Mouse (Mus musculus): ENCODE data around the gene Slc22a21. TPM values are rescaled to one million over a fixed set of nuclear protein-coding genes. Genes with fewer than 3 reads are reported as not detected.

Gene Slc22a21
- total RNA-seq (2021) = 1 to 10 TPM in 1 of 2 experiments, under 1 TPM in 1; 0.94 to 1.2 TPM
- long read RNA-seq, experiment 1, partial matches to known transcripts = 0 of 2 reads
- long read RNA-seq, experiment 1, other reads (novel, unspliced or antisense) = 1 of 2 reads
- long read RNA-seq, experiment 2, partial matches to known transcripts = 0 of 1 reads
- long read RNA-seq, experiment 2, other reads (novel, unspliced or antisense) = 1 of 1 reads

- Histone ChIP-seq H3K4me3 (peak within 1 kb of the TSS; percentile 78), H3K27ac (peak within 1 kb of the TSS; percentile 78)
- intact Hi-C loops (cut with DNase I) = no loop called here
- peak; percentile 82 for DNase-seq
- TF ChIP-seq CTCF (IDR thresholded peaks at IDR 0.05) = no peak
Measured at GRCm38 (mm10) chr11:53979788-53980621, at the start of gene Slc22a21. TSS of gene Slc22a21 (minus strand) at chr11:53980332.

GRCm38 (mm10) chr11:54028997-54029396 is 48.9 kb upstream of the Slc22a21 start:
- no peak for DNase-seq
- Histone ChIP-seq H3K4me3 (peak overlapping the region; percentile 74), H3K27ac (peak overlapping the region; percentile 90)
- intact Hi-C loops (cut with DNase I) = loop anchor here (2.0 kb wide), 1 partner anchor 26 kb away; no protein-coding TSS in a partner anchor
- no peak for TF ChIP-seq CTCF (IDR thresholded peaks at IDR 0.05)

- TF ChIP-seq CTCF (IDR thresholded peaks at IDR 0.05) = peak; percentile 54
- intact Hi-C loops (cut with DNase I) = loop anchor here (2.0 kb wide), 1 partner anchor 25 kb away; no protein-coding TSS in a partner anchor
- peak; percentile 92 for DNase-seq
- Histone ChIP-seq H3K4me3 (peak within 1 kb of the TSS; percentile 74), H3K27ac (peak within 1 kb of the TSS; percentile 90)
Measured at GRCm38 (mm10) chr11:54028044-54028951, 48.2 kb upstream of the Slc22a21 start, which contains the start of gene Slc22a4. TSS of gene Slc22a4 (minus strand) at chr11:54028090.

- DNase-seq = peak; percentile 49
Measured at GRCm38 (mm10) chr11:54027131-54028043, 47.3 kb upstream of the Slc22a21 start.

GRCm38 (mm10) chr11:54026491-54027041 is 46.4 kb upstream of the Slc22a21 start:
- no peak overlapping the region for H3K4me3 ChIP-seq
- H3K27ac ChIP-seq = peak overlapping the region; percentile 90; the same call in 1 of the 2 replicates
- intact Hi-C loops (cut with DNase I) = no loop called here
- no peak for DNase-seq
- no peak for TF ChIP-seq CTCF (IDR thresholded peaks at IDR 0.05)

More at GRCm38 (mm10) chr11:54027131-54028043, 47.3 kb upstream of the Slc22a21 start:
- TF ChIP-seq CTCF (IDR thresholded peaks at IDR 0.05) = no peak
- H3K27ac ChIP-seq = peak overlapping the region; percentile 90
- intact Hi-C loops (cut with DNase I) = loop anchor here (2.0 kb wide), 1 partner anchor 25 kb away; no protein-coding TSS in a partner anchor
- H3K4me3 ChIP-seq = peak overlapping the region; percentile 74

- intact Hi-C loops (cut with DNase I) = no loop called here
- no peak overlapping the region for H3K4me3 ChIP-seq
- no peak for TF ChIP-seq CTCF (IDR thresholded peaks at IDR 0.05)
- no peak overlapping the region for H3K27ac ChIP-seq
- DNase-seq = no peak
Measured at GRCm38 (mm10) chr11:54021396-54022093, 41.4 kb upstream of the Slc22a21 start.

GRCm38 (mm10) chr11:54018893-54019732 is 39.0 kb upstream of the Slc22a21 start:
- DNase-seq = no peak
- intact Hi-C loops (cut with DNase I) = no loop called here
- no peak overlapping the region for H3K27ac ChIP-seq
- no peak for TF ChIP-seq CTCF (IDR thresholded peaks at IDR 0.05)
- H3K4me3 ChIP-seq = no peak overlapping the region

GRCm38 (mm10) chr11:54017596-54017995 is 37.5 kb upstream of the Slc22a21 start:
- no peak for DNase-seq
- intact Hi-C loops (cut with DNase I) = no loop called here
- Histone ChIP-seq H3K27ac (no peak overlapping the region), H3K4me3 (no peak overlapping the region)
- TF ChIP-seq CTCF (IDR thresholded peaks at IDR 0.05) = no peak

GRCm38 (mm10) chr11:54016051-54016450 is 35.9 kb upstream of the Slc22a21 start:
- Histone ChIP-seq H3K27ac (no peak overlapping the region), H3K4me3 (no peak overlapping the region)
- no peak for DNase-seq
- TF ChIP-seq CTCF (IDR thresholded peaks at IDR 0.05) = no peak
- intact Hi-C loops (cut with DNase I) = no loop called here

- no peak overlapping the region for H3K4me3 ChIP-seq
- TF ChIP-seq CTCF (IDR thresholded peaks at IDR 0.05) = no peak
- no peak for DNase-seq
- H3K27ac ChIP-seq = no peak overlapping the region
- intact Hi-C loops (cut with DNase I) = no loop called here
Measured at GRCm38 (mm10) chr11:54012961-54013360, 32.8 kb upstream of the Slc22a21 start.
